16 mouse cellular contexts compared by ENCODE assay signal in the genomic region with DNA sequence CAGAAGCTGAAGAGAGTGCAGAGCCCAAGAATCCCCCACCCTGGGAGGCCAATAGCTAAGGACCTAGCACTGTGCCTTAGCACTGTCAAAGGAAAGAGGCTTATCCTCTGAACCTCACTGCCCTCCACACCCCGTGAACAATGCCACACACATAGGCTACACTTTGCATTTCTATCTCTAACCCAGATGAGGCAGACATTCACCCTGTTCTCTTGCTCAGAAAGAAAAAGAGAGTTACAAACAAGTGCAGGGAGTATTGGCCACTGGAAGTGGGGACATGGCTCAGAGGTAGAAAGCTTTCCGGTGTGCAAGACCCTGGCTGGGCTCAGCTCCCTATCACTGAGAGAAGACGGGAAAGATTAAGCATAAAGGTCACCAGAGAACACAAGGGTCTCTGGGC. TPM values are rescaled to one million over a fixed set of nuclear protein-coding genes. Genes with fewer than 3 reads are reported as not detected.
DNase-seq lines count a peak whose midpoint lies in the region; ATAC-seq and TF ChIP-seq lines count a peak whose summit lies in the region.
"Had no signal": no experiment of that assay in that cellular context is flagged by ENCODE, and none has a peak within 500 bp of the region (broad histone marks: within the 10 kb centered on the region; RNA-seq: fewer than 3 reads in every experiment).

No protein-coding gene starts in this region.

- H3K4me3 ChIP-seq in gastrocnemius, adult 2 months, result peak overlapping the region; percentile 71
- H3K4me3 ChIP-seq in kidney, embryonic 15.5 days (replicated peaks), result peak overlapping the region; percentile 8
- H3K4me3 ChIP-seq: hindbrain, embryonic 13.5 days; limb, embryonic 13.5 days; midbrain, embryonic 12.5 days had no signal

- no peaks in the 10 kb centered on the region for H3K4me1 ChIP-seq in kidney, embryonic 15.5 days
- H3K4me1 ChIP-seq: hindbrain, embryonic 13.5 days; midbrain, embryonic 12.5 days had no signal

- DNase-seq in gastrocnemius, adult 2 months, result no peak
- no peak for DNase-seq in gastrocnemius, adult 8-10 months (ENCODE audit: low spot score in 2 of 2)
- DNase-seq in kidney, adult 18-20 months, result no peak
- peak; percentile 27 for DNase-seq in thymus, postnatal 14 days
- no peak for DNase-seq in thymus, postnatal 25 days
- no peak for DNase-seq in left cerebral cortex, adult 18-20 months (ENCODE audit: low spot score in 2 of 2)
- DNase-seq: cerebellum, postnatal 36 days had no signal

- peak overlapping the region; percentile 35 for H3K4me2 ChIP-seq in kidney, embryonic 15.5 days
- H3K4me2 ChIP-seq: hindbrain, embryonic 13.5 days; limb, embryonic 13.5 days; midbrain, embryonic 12.5 days had no signal

- peak overlapping the region; percentile 85 for H3K27ac ChIP-seq in gastrocnemius, adult 2 months
- no peak overlapping the region for H3K27ac ChIP-seq in kidney, embryonic 15.5 days
- H3K27ac ChIP-seq: hindbrain, embryonic 13.5 days; limb, embryonic 13.5 days; midbrain, embryonic 12.5 days had no signal

- TF ChIP-seq CTCF in gastrocnemius, adult 2 months (IDR thresholded peaks at IDR 0.05), result no peak

- H3K36me3 ChIP-seq in kidney, embryonic 15.5 days, result no peaks in the 10 kb centered on the region; the same call in 1 of the 2 replicates
- H3K36me3 ChIP-seq: hindbrain, embryonic 13.5 days; limb, embryonic 13.5 days; midbrain, embryonic 12.5 days had no signal

- ATAC-seq in kidney, embryonic 15.5 days (replicated peaks; ENCODE audit: low FRiP score), result no peak
- ATAC-seq in inflammation-experienced regulatory T-cells, adult 6 months, result no peak

- WGBS in kidney, embryonic 15.5 days, result 64% methylated on average over 3 of the region's 3 CpGs

- H3K27me3 ChIP-seq in kidney, embryonic 15.5 days, result no peaks in the 10 kb centered on the region
- H3K27me3 ChIP-seq: hindbrain, embryonic 13.5 days; limb, embryonic 13.5 days; midbrain, embryonic 12.5 days had no signal

- H3K9me3 ChIP-seq in kidney, embryonic 15.5 days (replicated peaks), result no peaks in the 10 kb centered on the region
- H3K9me3 ChIP-seq: hindbrain, embryonic 13.5 days; limb, embryonic 13.5 days; midbrain, embryonic 12.5 days had no signal

- H3K9ac ChIP-seq in kidney, embryonic 15.5 days, result no peak overlapping the region
- H3K9ac ChIP-seq: hindbrain, embryonic 13.5 days; limb, embryonic 13.5 days; midbrain, embryonic 12.5 days had no signal

- intact Hi-C loops in gastrocnemius, adult 2 months (cut with DNase I), result no loop called here

RNA-seq across cellular contexts. Expression of a gene that starts 1.9 kb away (rescaled TPM):
- 10 to 100 TPM in 1 of 2 experiments, 1 to 10 TPM in 1; 8.4 to 13.8 TPM for total RNA-seq in gastrocnemius, adult 2 months (2021)
- total RNA-seq in gastrocnemius, adult 8-10 months (2022), result 1 to 10 TPM; 8.4 to 9.9 (median 9.1) TPM
- polyA plus RNA-seq in kidney, embryonic 15.5 days (2015; fragmentation: Nextera tagmentation; extraction: Ambion mirVana), result 50.6 and 51.3 TPM in 2 replicates
- 1,000 to 10,000 TPM; 1,024 to 1,390 (median 1,261) TPM for polyA plus RNA-seq in inflammation-experienced regulatory T-cells, adult 6 months (2017; shearing (Covaris generic))
- total RNA-seq in left cerebral cortex, adult 18-20 months (2021), result 1 to 10 TPM; 3.6 to 4.1 TPM
- total RNA-seq: MEL had no signal

RNA-seq across cellular contexts. Expression of a gene that starts 12.3 kb away (rescaled TPM):
- under 1 TPM in 1 of 2 experiments, not detected in 1; 0.84 TPM for total RNA-seq in gastrocnemius, adult 2 months (2021)
- total RNA-seq in gastrocnemius, adult 8-10 months (2022), result 1 to 10 TPM in 3 of 4 experiments, not detected in 1; 1.2 to 2.4 (median 1.4) TPM
- 2.7 and 3.3 TPM in 2 replicates for polyA plus RNA-seq in kidney, embryonic 15.5 days (2015; fragmentation: Nextera tagmentation; extraction: Ambion mirVana)
- polyA plus RNA-seq in inflammation-experienced regulatory T-cells, adult 6 months (2017; shearing (Covaris generic)), result 10 to 100 TPM; 58.9 to 85.2 (median 59.9) TPM
- 1 to 10 TPM in 1 of 2 experiments, not detected in 1; 2.3 TPM for total RNA-seq in left cerebral cortex, adult 18-20 months (2021)
- total RNA-seq: MEL had no signal
- polyA plus RNA-seq: hindbrain, embryonic 13.5 days; midbrain, embryonic 12.5 days; neural tube, embryonic 11.5 days had no signal

RNA-seq across cellular contexts. Expression of a gene that starts 12.3 kb away (rescaled TPM):
- total RNA-seq in gastrocnemius, adult 2 months (2021), result not detected
- not detected for total RNA-seq in gastrocnemius, adult 8-10 months (2022)
- not detected in 2 replicates for polyA plus RNA-seq in kidney, embryonic 15.5 days (2015; fragmentation: Nextera tagmentation; extraction: Ambion mirVana)
- polyA plus RNA-seq in inflammation-experienced regulatory T-cells, adult 6 months (2017; shearing (Covaris generic)), result 100 to 1,000 TPM; 458 to 769 (median 564) TPM
- total RNA-seq in left cerebral cortex, adult 18-20 months (2021), result not detected
- total RNA-seq: layer of hippocampus, postnatal 14 days; MEL had no signal
- polyA plus RNA-seq: hindbrain, embryonic 13.5 days; limb, embryonic 13.5 days; midbrain, embryonic 12.5 days; neural tube, embryonic 11.5 days; stomach, embryonic 14.5 days had no signal

RNA-seq across cellular contexts. Expression of a gene that starts 21.8 kb away (rescaled TPM):
- 1 to 10 TPM; 3.6 to 5.5 TPM for total RNA-seq in gastrocnemius, adult 2 months (2021)
- 1 to 10 TPM; 2.5 to 4.5 (median 3.9) TPM for total RNA-seq in gastrocnemius, adult 8-10 months (2022)
- 69.5 and 72.5 TPM in 2 replicates for polyA plus RNA-seq in kidney, embryonic 15.5 days (2015; fragmentation: Nextera tagmentation; extraction: Ambion mirVana)
- polyA plus RNA-seq in inflammation-experienced regulatory T-cells, adult 6 months (2017; shearing (Covaris generic)), result 1,000 to 10,000 TPM; 1,788 to 2,089 (median 1,869) TPM
- under 1 TPM; 0.28 to 0.75 TPM for total RNA-seq in left cerebral cortex, adult 18-20 months (2021)

RNA-seq across cellular contexts. Expression of a gene that starts 30.2 kb away (rescaled TPM):
- 1 to 10 TPM; 1.1 to 1.2 TPM for total RNA-seq in gastrocnemius, adult 2 months (2021)
- total RNA-seq in gastrocnemius, adult 8-10 months (2022), result 1 to 10 TPM in 1 of 4 experiments, under 1 TPM in 3; 0.40 to 1.0 (median 0.62) TPM
- 11.7 and 12.6 TPM in 2 replicates for polyA plus RNA-seq in kidney, embryonic 15.5 days (2015; fragmentation: Nextera tagmentation; extraction: Ambion mirVana)
- 100 to 1,000 TPM; 236 to 293 (median 290) TPM for polyA plus RNA-seq in inflammation-experienced regulatory T-cells, adult 6 months (2017; shearing (Covaris generic))
- under 1 TPM; 0.70 to 0.80 TPM for total RNA-seq in left cerebral cortex, adult 18-20 months (2021)
